Mouse (Mus musculus) CD4-positive, CD25-positive, alpha-beta regulatory T cell, adult 4 months (primary cell): ENCODE results near the gene Sec22c. TPM values are rescaled to one million over a fixed set of nuclear protein-coding genes. Genes with fewer than 3 reads are reported as not detected.

Source experiments
- ATAC-seq: one replicate; pipeline ENCODE4 v1.8.0; 2017
- polyA plus RNA-seq, 2 experiments: library from polyadenylated mRNA; unstranded; fragments of 100-300 nt; shearing (Covaris generic); gene quantifications; one replicate each; pipeline ENCODE4 v1.2.1; 2017

Sec22c gene
- polyA plus RNA-seq, 2 experiments from 2014 or later, result 17.6 to 32.9 TPM

- no peak for ATAC-seq
Observed at GRCm38 (mm10) chr9:121690734-121691133, 14.6 kb downstream of the Sec22c start.

GRCm38 (mm10) chr9:121690200-121690651, 15.1 kb downstream of the Sec22c start:
- no peak for ATAC-seq

GRCm38 (mm10) chr9:121684702-121685101, 20.6 kb downstream of the Sec22c start:
- ATAC-seq, result no peak

GRCm38 (mm10) chr9:121682037-121682680, 23.1 kb downstream of the Sec22c start:
- peak; percentile 88 for ATAC-seq

GRCm38 (mm10) chr9:121681191-121681590, 24.1 kb downstream of the Sec22c start:
- no peak for ATAC-seq

- ATAC-seq, result no peak
Observed at GRCm38 (mm10) chr9:121679549-121679948, 25.7 kb downstream of the Sec22c start.

GRCm38 (mm10) chr9:121677476-121677875, 27.8 kb downstream of the Sec22c start:
- ATAC-seq, result no peak

GRCm38 (mm10) chr9:121677069-121677468, 28.2 kb downstream of the Sec22c start:
- ATAC-seq, result peak; percentile 19

GRCm38 (mm10) chr9:121675556-121675955, 29.7 kb downstream of the Sec22c start:
- ATAC-seq, result peak; percentile 17

GRCm38 (mm10) chr9:121675011-121675410, 30.3 kb downstream of the Sec22c start:
- peak; percentile 93 for ATAC-seq

- ATAC-seq, result no peak
Observed at GRCm38 (mm10) chr9:121673716-121674115, 31.6 kb downstream of the Sec22c start.

GRCm38 (mm10) chr9:121672311-121672710, 33.0 kb downstream of the Sec22c start:
- ATAC-seq, result no peak

GRCm38 (mm10) chr9:121671300-121671699, 34.0 kb downstream of the Sec22c start:
- no peak for ATAC-seq

- peak; percentile 67 for ATAC-seq
Observed at GRCm38 (mm10) chr9:121669348-121669791, 35.9 kb downstream of the Sec22c start.

- no peak for ATAC-seq
Observed at GRCm38 (mm10) chr9:121667822-121668221, 37.5 kb downstream of the Sec22c start.

GRCm38 (mm10) chr9:121666957-121667630, 38.2 kb downstream of the Sec22c start:
- no peak for ATAC-seq

- no peak for ATAC-seq
Observed at GRCm38 (mm10) chr9:121664104-121664503, 41.2 kb downstream of the Sec22c start.

- ATAC-seq, result no peak
Observed at GRCm38 (mm10) chr9:121663467-121663866, 41.8 kb downstream of the Sec22c start.

- no peak for ATAC-seq
Observed at GRCm38 (mm10) chr9:121659791-121660190, 45.5 kb downstream of the Sec22c start.

GRCm38 (mm10) chr9:121658248-121658647, 47.0 kb downstream of the Sec22c start:
- ATAC-seq, result no peak

- ATAC-seq, result no peak
Observed at GRCm38 (mm10) chr9:121657143-121657542, 48.1 kb downstream of the Sec22c start.

- ATAC-seq, result no peak
Observed at GRCm38 (mm10) chr9:121656322-121656721, 49.0 kb downstream of the Sec22c start.

GRCm38 (mm10) chr9:121653668-121654067, 51.6 kb downstream of the Sec22c start:
- no peak for ATAC-seq

- no peak for ATAC-seq
Observed at GRCm38 (mm10) chr9:121647026-121647425, 58.3 kb downstream of the Sec22c start.
